Mouse (Mus musculus): Measurements from ENCODE around the gene Tfap2a.

The Tfap2a gene

DNA sequence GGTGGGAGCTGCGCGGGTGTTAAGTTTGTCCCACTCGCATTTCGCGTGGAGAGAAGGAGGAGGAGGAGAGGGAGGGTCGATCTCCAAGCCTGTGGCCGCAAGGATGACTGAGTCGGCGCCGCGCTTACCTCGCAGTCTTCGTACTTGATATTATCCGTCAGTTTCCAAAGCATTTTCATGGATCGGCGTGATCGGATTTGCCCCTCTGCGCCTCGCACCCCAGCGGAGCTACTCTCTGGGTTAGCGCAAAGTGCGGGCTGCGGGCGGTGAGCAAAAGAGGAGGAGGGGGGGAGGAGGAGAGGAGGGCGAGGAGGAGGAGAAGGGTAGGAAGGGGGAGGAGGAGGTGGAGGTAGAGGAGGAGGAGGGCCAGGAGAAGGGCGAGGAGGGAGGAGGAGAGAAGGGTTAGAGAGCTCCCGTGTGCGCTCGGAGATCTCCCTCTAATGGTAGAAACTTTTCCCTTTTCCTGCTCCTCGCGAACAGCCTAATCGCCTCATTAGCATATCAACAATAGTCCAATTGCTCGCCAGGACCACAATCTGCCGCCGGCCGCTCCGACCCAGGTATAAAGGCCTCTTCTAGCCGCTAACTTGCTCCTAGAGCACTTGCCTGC lies 4.5 kb downstream of the Tfap2a start:
- DNase-seq = no peak

DNA sequence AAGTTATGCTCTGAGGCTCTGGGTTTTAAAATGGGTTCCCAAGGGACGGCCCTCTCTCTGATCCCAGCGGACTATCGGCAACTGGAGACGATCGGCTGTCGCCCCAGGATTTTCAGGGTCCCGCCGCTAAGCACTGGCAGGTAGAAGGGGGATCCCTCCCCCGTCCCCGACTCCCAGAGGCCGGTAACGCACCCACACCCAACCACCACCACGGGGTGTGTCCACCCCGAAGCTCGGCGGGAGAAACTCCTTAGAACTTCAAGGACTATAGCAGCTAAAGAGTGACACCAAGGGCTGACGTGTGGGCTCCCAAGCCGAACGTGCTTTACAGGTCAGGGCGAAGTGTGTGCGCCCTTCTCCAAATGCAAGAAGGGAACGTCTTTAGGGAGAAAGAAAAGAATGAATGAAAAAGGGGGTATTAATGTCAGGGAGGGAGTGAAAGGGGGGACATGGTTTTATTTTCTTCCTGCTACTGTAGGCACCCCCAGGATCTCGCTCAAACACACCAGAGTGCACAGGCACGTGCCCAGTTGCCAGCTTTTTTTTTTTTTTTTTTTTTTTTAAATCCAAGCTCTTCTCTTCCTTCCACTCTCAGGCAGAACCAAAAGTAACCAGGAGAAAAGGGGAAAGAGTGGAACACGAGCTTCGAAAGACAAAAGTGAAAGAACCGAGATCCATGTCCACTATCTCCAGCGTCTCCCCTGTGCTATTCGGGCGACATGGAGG lies 5.2 kb downstream of the Tfap2a start:
- no peak for DNase-seq

DNA sequence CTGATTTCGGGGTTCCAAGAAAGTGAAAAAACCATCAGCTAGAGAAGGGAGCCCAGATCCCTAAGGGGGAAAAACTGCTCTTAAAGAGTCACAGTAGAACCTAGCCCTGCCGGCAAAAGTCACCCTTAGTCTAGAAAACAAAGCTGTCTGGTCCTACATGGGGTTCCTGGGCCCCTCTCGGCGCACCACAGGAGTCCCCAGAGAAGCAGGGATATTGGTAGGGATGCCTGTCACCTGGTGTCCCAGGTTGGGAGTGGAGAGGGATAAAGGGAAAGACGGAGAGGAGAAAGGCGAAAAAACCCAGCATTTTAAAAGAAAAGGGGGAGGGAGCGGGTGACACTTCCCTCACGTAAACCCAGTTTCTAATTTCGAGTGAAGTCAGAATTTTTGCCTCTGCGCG lies 6.1 kb downstream of the Tfap2a start:
- DNase-seq = no peak

DNA sequence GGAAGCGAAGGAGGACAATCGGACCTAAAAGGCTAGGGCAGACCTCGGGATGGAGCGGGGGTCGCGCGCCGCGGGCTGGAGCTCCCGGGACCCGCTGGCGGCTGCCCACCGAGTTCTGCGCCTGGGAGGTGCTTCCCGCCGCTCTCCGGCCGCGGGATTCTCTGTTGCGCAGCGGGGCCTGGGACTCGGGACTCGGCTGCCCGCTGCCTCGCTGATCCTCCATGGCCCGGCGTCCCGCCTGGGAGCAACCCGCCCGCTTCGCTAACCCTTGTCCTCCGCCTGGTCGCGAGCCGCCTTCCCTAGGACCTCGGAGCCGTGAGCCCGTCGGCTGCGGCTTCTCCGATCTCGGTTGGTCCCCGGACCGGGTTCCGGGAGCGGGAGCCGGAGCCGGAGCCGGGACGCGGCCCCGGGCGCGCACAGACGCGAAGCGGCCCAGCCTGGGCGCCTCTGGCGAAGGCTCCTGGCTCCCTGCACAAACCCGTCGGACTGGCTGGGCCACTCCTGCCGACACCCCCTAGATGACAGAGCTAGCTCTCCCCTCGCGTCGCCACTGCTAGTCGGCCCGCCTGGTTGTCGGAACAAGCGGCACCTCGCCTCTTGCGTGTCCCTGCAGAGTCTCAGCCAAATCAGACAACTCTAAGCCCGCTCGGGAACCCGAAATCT lies 6.9 kb downstream of the Tfap2a start:
- DNase-seq = peak; percentile 68

DNA sequence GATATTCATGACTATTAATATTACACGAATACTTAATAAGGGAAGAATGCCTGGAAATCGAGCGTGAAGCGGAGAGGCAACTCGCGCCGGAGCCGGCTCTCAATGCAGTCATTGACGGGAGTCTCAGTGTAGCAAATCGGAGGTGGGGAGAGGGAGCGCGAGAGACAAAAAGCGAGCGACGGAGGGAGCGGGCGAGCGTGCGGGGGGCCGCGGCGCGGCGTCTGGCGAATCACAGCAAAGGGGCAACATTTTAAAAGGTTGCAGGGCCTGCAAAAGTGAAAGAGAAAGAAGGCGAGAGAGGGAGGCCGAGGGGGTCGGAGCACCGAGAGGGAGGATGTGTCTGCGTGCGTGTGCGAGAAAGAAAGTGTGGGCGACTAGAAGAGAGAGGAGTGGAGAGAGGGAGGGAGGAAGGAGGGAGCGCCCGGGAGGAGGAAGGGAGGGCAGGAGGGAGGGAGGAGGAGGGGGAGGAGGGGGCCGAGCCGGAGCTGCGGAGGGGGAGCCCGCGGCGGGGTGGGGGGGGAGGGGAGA lies 7.5 kb downstream of the Tfap2a start:
- peak; percentile 63 for DNase-seq

DNA sequence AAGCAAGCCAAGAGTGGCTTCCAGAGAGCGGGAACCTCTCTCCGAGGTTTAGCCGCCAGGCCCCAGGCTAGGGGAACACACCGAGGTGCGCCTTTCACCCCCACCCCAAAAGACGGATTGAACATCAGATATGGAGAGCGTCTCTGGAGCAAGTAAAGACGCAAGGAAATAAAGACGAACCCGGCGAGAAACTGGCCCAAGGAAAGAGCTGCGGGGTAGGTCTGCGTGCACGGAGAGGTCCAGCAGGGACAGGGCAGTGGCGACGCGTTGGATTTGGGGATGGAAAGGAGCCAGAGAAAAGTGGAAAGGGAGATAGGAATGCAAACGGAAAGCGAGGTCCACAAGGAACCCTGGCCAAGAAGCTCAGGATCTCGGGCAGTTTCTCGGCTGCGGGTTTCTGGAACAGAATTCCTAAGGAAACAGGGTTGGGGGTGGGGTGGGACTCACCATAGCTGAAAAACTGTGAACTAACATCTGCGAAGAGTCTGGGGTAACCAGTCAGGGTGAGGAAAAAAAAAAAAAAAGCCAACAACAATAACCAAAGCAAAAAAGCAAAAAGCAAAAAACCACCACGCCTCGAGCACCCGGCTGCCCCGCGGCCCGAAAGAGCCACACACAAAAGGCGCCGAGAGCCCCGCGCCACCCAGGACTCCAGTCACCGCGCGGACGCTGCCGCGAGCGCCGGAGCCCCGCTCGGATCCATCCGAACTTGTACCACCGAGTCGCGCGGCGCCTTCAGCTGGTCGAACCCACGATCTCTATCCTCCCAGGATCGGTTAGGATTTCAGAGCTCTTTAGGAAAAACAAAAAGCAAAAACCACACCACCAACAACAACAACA lies 8.4 kb downstream of the Tfap2a start:
- no peak for DNase-seq

DNA sequence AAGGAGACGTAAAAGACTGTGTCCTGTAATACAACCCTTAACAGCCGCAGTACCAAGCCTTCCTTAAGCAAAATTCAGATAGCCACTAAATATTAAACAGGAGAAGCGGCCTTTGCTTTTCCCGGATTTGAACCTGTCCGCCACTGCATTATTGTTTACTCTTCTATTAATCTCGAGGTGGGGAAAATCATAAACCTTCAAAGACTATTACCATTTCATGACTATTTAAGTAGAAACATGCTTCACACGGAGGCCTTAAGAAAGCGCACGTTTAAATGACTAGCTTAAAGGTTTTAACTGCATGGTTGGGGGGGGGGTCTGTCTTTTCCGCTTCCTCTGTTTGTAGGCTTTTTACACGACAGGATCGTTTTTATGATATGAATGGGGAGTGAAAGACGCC lies 9.1 kb downstream of the Tfap2a start:
- no peak for DNase-seq

DNA sequence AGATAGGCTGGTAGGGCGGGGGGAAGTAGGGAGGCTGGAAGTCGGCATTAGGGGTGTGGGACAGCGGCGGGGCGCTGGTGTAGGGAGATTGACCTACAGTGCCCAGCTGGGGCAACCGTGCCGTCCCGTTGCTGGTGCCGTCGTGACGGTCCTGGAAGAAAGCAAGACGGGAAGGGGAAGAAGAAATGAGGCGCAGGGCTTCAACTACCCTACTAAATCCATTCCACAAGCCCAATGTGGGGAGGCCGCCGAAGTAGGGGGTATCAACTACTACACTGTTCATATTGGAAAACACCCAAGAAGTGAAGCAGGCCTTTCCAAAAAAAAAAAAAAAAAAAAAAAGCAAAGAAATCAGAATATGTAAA lies 9.6 kb downstream of the Tfap2a start:
- no peak for DNase-seq

DNA sequence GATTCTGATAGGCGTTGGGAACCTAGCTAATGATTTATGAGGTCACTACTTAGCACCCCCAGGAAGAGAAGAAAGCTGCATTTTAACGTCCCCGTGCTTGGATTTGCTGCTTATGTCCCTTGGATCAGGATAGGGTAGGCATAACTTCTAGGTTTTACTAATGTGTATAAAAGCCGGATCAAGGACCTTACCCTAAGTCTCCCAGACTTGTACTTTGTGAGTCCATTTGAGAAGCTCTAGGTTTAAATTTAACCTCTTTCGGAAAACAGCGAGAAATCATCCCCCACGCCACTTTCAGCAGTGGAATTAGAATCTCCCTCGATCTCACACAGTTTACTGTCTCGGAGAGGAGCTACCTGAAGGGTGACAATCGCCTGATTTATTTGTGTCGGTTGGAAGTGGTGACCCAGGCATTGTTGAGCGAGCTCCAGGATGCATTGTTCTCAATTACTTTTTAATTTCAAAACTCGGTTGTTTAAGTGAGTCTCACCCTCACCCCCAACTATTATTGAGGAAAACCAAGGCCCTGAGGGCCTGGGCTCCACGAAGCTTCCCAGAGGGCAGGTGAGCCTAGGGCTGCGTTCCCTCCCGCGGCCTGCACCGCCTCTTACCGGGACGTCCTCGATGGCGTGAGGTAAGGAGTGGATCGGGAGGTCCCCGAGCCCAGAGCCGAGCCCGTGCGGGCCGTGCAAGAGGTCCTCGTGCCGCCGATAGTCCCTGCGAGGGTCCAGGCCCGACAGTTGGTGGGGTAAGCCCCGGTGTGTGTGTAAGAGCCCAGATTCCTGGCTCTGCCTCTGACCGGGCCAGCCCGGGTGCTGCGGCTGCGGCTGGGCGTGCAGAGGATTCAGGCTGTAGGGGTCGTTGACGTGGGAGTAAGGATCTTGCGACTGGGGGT lies 10.2 kb downstream of the Tfap2a start:
- DNase-seq = no peak

DNA sequence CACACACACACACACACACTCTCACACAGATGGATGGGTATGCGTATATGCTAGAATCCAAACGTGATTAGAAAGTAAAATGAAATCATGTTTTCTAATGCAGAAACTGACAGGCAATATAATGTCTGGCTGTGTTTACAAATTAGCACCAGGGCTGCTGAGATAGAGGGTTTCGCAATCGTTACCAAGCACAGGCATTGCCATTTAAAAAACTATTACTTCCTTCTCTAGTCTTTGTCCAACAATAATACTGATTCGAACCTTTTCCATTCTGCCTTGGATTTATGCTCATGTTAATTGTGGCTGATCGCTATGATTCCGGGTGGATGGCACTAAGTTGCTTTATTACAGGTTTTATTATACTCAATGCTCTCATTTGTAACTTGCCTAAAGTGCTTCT lies 12.3 kb downstream of the Tfap2a start:
- DNase-seq = no peak

DNA sequence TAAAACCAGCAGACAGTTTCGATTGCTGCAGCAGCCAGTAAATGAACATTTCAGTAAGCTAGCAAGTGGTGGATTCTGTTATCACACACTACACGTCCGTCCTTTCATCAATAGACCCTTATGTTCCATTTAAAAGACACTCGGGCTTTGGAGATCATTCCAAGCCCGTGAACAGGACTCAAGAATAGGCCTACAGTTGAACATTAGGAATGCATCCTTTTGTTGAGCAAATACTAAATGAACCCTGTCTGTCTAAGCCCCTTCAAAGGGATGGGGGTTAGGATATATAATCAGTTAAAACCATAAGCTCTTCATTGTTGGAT lies 14.6 kb downstream of the Tfap2a start:
- no peak for DNase-seq

DNA sequence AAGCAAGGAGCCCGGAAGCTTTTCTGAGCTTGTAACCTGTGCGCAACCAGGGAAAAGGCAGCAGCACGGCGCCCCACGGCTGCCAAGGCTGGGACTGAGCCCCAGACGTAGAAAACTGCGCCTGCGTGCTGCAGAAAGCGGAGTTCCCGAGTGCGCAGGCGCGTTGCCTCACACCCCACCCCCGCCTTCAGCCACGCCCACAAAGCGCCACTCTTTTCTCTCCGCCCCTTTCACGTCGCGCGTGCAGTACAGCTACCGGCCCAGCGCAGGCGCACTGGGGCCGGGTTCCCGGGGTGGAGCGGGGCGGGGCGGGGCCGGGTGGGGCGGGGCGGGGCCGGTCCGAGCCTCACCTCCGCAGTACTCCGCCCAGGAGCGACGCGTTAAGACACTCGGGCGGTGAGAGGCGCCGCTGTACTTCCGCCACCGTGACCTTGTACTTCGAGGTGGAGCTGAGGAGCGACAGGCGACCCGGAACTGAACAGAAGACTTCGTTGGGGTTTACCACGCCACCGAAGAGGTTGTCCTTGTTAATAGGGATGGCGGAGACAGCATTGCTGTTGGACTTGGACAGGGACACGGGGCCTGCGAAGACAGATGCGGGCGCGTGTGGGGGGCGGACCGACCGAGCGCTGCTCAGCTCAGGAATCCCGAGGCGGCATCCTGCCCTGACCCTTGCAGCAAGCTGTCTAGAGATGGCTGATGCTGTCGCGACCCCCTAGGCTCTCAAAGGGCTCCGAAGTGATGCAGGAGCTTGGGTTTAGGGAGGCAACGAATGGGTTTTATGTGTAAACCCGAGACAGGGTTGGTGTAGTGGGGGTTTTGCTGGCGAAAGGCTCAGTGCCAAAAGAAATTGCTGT lies 15.2 kb downstream of the Tfap2a start:
- peak; percentile 96 for DNase-seq

DNA sequence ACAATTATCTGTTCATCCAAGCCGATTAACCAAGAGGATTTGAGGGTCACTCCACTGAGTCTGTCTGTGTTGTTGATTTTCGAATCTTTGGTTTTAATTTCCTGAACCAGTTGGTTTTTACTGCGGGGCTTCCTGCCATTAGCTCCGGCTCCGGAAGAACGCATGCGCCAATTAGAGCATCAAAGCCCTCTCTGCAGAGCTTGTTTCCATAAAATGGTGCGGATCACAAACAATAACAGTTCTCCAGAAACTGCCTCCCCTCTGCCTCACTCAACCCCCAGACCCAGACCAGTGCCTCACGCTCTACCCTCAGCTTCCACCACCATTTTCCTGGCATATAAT lies 18.5 kb downstream of the Tfap2a start:
- no peak for DNase-seq

DNA sequence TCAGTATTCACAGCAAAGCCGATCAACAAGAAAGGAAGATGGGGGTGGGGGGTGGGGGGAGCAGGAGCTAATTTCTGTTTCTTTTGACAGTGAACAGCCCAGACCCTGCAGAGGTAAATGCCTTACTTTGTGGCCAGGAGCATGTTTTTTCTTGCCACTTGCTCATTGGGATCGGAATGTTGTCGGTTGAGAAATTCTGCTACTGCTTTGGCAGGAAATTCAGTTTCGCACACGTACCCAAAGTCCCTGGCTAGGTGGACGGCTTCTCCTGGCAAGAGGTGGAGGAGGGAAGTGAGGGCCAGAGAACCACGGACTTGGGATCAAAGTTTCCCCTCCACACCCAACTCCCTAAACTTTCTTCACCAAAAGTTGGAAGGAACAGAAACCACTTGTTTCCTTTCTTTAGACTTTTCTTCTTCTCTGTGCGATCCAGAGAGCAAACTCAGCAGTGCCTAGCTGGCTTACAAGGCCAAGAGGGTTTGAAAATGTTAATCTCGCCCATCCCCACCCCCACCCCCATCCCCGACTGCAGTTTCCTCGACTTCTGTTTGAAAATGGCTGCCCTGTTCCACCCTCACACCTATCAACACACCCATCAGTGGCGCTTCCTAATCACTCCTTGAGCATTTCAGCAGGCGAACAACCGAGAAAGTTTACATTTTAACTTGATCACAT lies 19.0 kb downstream of the Tfap2a start:
- DNase-seq = no peak

DNA sequence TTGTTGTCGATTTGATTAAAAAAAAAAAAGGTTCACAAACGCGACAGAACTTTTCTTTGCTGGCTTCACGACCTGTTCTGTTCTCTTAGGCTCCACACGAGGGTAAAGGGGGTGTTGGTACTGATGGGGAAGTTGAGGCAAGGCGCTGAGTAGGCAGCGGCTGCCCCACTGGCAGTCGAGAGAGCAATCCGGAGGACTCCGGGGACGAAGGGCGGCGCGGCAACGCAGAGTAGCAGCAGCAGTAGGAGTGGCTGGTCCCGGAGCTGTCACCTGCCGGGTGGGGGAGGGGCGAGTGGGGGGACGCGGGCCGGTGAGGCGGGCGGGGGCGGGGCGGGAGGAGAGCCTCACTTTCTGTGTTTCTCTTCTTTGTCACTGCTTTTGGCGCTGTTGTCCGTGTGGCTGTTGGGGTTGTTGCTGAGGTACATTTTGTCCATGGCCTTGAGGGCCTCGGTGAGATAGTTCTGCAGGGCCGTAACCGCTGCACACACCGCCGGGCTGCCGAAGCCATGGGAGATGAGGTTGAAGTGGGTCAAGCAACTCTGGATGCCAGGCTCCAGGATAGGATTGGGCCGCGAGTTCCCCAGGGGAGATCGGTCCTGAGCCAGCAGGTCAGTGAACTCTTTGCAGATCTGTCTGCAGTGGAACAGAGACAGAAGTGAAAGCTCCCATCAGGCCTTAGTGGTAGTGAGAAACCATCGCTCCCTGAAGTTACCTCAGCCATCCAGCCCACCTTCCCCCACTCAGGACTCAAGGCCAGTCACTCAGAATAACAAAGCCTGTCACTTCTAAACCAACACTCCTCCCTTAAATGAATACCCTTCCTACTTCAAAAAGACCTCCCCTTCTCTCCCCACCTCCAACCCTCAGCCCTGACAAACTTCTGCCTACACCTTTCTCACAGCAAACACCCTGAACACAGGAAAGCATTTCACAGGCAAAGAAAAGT lies 21.1 kb downstream of the Tfap2a start:
- no peak for DNase-seq

DNA sequence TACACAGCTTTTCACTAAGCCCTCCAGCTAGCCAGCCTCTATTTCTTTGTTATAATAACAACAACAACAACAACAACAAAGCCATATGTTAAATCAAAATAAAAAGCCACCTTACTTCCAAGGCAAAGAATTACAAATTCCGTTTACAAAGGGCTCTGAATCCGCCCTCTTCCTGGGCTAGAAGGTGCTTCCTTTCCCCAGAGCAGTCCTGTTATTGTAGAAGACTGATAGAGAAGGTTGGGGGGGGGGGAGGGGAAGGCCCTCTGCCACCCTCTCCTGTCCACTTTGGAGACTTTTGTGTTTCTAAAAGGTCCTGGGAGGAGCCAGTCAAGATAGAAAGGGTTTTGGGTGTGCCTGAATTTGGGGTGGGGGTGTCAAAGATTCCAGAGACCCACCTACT lies 23.6 kb downstream of the Tfap2a start:
- DNase-seq = no peak

DNA sequence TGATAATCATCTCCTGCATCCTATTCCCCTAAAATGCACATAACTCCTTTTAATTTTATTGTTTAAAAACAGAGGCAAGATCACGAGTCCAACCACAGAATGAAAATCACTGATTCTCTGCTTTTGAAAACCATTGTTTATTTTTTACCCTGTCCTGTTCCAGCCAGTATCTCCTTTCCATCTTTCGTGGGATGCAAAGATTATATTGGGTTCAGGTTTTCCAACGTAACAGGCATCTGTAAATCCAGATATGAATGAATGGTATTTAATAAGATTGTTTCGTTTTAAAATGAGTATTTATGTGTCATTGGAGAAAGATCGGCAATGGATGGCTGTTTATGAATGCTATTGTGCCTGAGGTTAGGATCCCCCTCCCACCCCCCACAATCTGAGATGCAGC lies 24.5 kb downstream of the Tfap2a start:
- DNase-seq = no peak

DNA sequence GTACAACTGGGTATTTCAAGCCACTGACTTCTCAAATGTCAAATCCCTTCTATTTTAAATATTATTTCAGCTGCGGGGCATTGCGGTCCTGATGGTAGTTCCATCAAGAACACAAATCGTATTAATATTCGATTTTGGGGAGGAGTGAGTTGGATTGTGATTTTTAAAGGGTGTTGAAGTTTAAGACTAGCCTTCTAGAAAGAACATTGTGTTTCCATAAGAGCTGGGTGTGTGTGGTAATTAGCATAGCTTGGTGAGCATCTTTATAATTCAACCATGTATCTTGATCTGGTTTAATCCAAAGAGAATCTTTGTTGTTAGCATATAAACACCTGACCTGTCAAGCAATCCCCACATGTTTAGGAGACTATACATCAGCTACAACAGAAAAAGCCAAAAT lies 24.9 kb downstream of the Tfap2a start:
- no peak for DNase-seq

DNA sequence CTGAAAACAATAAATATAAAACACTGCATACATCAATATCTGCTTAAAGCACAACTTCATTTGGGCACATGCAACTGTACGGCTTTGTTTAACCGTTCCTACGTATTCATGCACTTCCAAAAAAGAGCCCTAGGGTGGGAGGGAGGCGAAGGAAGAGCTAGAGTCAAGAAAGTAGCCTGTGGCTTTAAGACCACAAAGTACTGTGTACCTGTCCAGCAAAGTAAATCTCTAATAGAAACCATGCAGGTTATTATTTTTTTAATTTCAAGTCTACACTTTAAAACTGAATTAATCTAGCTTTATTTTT lies 25.7 kb downstream of the Tfap2a start:
- no peak for DNase-seq

Data from kidney, postnatal 10 days (tissue).